Mouse (Mus musculus): ENCODE measurements around the gene Ltbp2. TPM values are rescaled to one million over a fixed set of nuclear protein-coding genes. Genes with fewer than 3 reads are reported as not detected.

Ltbp2 gene
- polyA plus RNA-seq, 1 experiment from 2014 or later: 2.9 TPM

DNA sequence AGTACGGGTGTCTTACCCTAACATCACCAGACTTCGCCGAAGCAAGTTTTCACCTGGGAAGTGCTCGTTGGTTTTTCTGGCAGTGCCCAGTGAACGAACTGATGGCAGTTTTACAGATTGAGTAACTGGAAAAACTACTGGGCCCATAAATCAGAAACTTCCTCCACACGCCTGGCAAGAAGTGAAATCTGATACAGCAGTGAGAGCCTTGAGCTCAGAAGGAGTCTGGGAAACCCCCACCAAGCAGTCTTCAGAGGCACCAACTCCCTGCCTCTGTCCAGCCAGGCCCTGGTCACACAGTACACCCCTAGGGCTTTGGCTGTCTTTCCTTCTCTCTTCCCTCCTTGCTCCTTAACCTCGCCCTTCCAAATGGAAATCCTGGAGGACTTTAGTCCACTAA is 28.9 kb downstream of the Ltbp2 start:
- no peak for ATAC-seq (ENCODE audit: insufficient number of reproducible peaks, insufficient read depth, low FRiP score, low read depth)
- H3K36me3 ChIP-seq (ENCODE audit: control insufficient read depth, insufficient read depth, low read length): no peaks in the 10 kb centered on the region
- H3K4me2 ChIP-seq (ENCODE audit: low read length): no peak overlapping the region
- H3K9ac ChIP-seq (ENCODE audit: low read length): no peak overlapping the region
- peaks cover 0 to 4% of the 10 kb centered on the region in 2 experiments; a peak in 2 of 4 replicates for H3K4me1 ChIP-seq (ENCODE audit: control insufficient read depth in 2 of 2, insufficient read depth in 2 of 2, low read length in 2 of 2)
- peaks cover 29% of the 10 kb centered on the region for H3K27me3 ChIP-seq (ENCODE audit: control insufficient read depth, insufficient read depth, low read length)
- H3K27ac ChIP-seq (replicated peaks in 1 of 2; ENCODE audit: control insufficient read depth in 1 of 2, insufficient read depth in 1 of 2, low read depth in 2 of 2, low read length in 2 of 2): no peak overlapping the region
- 50% methylated on average over 7 of the region's 7 CpGs for WGBS
- no peaks in the 10 kb centered on the region for H3K9me3 ChIP-seq (ENCODE audit: control insufficient read depth, low read length)
- no peak overlapping the region for H3K4me3 ChIP-seq (ENCODE audit: control insufficient read depth in 1 of 2, insufficient read depth in 1 of 2, low read depth in 1 of 2, low read length in 2 of 2)

DNA sequence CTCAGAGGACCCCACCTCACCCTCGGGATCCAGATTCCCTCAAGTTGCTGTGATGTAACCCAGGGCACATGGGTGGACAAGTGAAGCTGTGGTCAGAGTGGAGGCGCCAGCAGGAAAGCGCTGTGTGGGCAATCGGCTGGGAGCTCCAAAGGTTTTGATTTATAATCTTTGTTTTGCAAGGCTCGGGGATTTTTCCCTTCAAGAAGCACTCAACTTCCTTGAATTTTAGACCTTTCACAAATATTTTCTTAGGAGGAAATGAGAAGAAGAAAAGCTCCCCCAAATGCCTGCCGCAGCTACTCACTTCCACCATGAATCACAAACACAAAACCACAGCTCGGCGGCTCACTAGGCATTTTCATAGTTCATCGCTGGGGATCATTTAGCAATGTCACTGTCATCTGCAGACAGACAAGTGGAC is 29.7 kb downstream of the Ltbp2 start:
- H3K27me3 ChIP-seq (ENCODE audit: control insufficient read depth, insufficient read depth, low read length): peaks cover 29% of the 10 kb centered on the region
- WGBS: 58% methylated on average over 9 of the region's 9 CpGs

DNA sequence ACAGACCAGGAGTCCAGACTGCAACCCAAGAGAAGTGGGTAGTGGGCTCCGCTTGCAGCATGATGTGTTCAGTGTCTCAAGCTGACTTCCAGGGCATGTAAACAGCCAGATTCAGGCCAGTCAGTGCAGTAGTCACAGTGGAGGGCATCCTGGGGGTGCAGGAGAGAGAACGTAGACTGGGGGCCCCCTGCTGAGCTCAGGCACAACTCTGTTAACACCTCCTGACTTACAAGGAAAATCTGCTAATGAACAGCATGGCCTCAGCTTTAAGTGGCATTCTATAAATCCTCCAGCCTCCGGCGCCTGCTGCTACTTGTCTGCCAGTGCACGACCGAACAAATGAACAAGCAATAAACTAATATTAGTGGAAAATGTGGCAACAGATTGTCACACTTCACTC is 33.6 kb downstream of the Ltbp2 start:
- no peak overlapping the region for H3K4me2 ChIP-seq (ENCODE audit: low read length)
- 0 out of 2 replicates have a peak, but pooled peaks cover 3% of the 10 kb centered on the region for H3K27me3 ChIP-seq (ENCODE audit: control insufficient read depth, insufficient read depth, low read length)
- peaks cover 0 to 4% of the 10 kb centered on the region in 2 experiments; a peak in 2 of 4 replicates for H3K4me1 ChIP-seq (ENCODE audit: control insufficient read depth in 2 of 2, insufficient read depth in 2 of 2, low read length in 2 of 2)
- no peaks in the 10 kb centered on the region for H3K36me3 ChIP-seq (ENCODE audit: control insufficient read depth, insufficient read depth, low read length)
- no peak for ATAC-seq (ENCODE audit: insufficient number of reproducible peaks, insufficient read depth, low FRiP score, low read depth)
- no peak overlapping the region for H3K4me3 ChIP-seq (ENCODE audit: control insufficient read depth in 1 of 2, insufficient read depth in 1 of 2, low read depth in 1 of 2, low read length in 2 of 2)
- WGBS: 60% methylated on average over 6 of the region's 6 CpGs
- no peak overlapping the region for H3K9ac ChIP-seq (ENCODE audit: low read length)
- no peaks in the 10 kb centered on the region for H3K9me3 ChIP-seq (ENCODE audit: control insufficient read depth, low read length)
- no peak overlapping the region for H3K27ac ChIP-seq (replicated peaks in 1 of 2; ENCODE audit: control insufficient read depth in 1 of 2, insufficient read depth in 1 of 2, low read depth in 2 of 2, low read length in 2 of 2)

More for the DNA sequence above, 29.7 kb downstream of the Ltbp2 start:
- peaks cover 0 to 4% of the 10 kb centered on the region in 2 experiments; a peak in 2 of 4 replicates for H3K4me1 ChIP-seq (ENCODE audit: control insufficient read depth in 2 of 2, insufficient read depth in 2 of 2, low read length in 2 of 2)
- no peak overlapping the region for H3K27ac ChIP-seq (replicated peaks in 1 of 2; ENCODE audit: control insufficient read depth in 1 of 2, insufficient read depth in 1 of 2, low read depth in 2 of 2, low read length in 2 of 2)
- no peaks in the 10 kb centered on the region for H3K36me3 ChIP-seq (ENCODE audit: control insufficient read depth, insufficient read depth, low read length)
- H3K9me3 ChIP-seq (ENCODE audit: control insufficient read depth, low read length): no peaks in the 10 kb centered on the region
- no peak overlapping the region for H3K4me2 ChIP-seq (ENCODE audit: low read length)
- no peak for ATAC-seq (ENCODE audit: insufficient number of reproducible peaks, insufficient read depth, low FRiP score, low read depth)
- no peak overlapping the region for H3K4me3 ChIP-seq (ENCODE audit: control insufficient read depth in 1 of 2, insufficient read depth in 1 of 2, low read depth in 1 of 2, low read length in 2 of 2)
- no peak overlapping the region for H3K9ac ChIP-seq (ENCODE audit: low read length)

DNA sequence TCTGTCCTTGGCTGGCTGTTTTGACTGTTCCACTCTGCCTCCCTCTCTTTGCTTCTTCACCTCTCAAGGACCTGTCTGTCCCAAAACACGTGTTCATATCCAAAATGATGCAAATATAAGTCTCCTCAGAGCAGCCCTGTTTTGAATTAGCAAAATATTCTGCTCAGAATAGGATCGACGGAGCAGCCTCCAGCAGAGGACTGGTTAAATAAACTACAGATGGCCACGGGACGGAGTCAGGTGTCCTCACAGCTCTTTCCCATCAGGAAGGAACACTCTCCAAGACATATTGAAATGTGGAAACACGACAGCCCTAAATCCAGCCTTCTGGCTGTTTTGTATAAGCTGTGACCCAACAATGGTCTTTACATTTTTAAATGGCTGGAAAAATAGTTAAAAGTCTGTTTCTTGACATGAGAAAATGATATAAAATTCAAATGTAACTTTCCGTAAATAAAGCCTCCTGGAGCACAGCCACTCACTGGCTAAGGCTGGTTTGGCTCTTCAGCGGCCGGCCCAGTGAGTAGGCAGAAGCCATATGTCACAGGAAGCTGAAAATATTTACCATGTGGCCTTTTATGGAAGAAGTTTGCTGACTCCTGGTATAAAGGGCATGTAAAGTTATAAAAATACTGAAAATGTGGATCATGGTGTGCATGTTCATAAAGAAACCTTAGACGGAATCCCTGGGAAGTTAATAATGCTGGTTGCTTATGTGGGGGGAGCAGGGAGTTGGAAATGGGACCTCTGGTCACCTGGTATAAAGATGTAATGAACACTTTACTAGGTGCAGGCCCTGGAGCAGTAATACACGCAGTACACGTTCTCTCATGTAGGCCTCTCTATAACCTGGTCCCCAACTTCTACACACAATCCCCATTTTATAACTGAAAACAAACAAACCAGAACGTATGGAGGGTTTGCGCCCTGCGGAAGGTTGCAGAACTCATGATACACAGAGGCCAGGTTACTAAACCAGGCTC is 34.9 kb downstream of the Ltbp2 start:
- Histone ChIP-seq H3K27me3 (ENCODE audit: control insufficient read depth, insufficient read depth, low read length) (0 out of 2 replicates have a peak, but pooled peaks cover 3% of the 10 kb centered on the region), H3K36me3 (ENCODE audit: control insufficient read depth, insufficient read depth, low read length) (no peaks in the 10 kb centered on the region), H3K4me1 (ENCODE audit: control insufficient read depth in 2 of 2, insufficient read depth in 2 of 2, low read length in 2 of 2) (peaks cover 0 to 3% of the 10 kb centered on the region in 2 experiments; a peak in 1 of 4 replicates), H3K9me3 (ENCODE audit: control insufficient read depth, low read length) (no peaks in the 10 kb centered on the region), H3K9ac (ENCODE audit: low read length) (no peak overlapping the region), H3K4me2 (ENCODE audit: low read length) (no peak overlapping the region), H3K27ac (replicated peaks in 1 of 2; ENCODE audit: control insufficient read depth in 1 of 2, insufficient read depth in 1 of 2, low read depth in 2 of 2, low read length in 2 of 2) (no peak overlapping the region), H3K4me3 (ENCODE audit: control insufficient read depth in 1 of 2, insufficient read depth in 1 of 2, low read depth in 1 of 2, low read length in 2 of 2) (no peak overlapping the region)
- ATAC-seq (ENCODE audit: insufficient number of reproducible peaks, insufficient read depth, low FRiP score, low read depth): no peak
- WGBS: 83% methylated on average over 15 of the region's 15 CpGs

DNA sequence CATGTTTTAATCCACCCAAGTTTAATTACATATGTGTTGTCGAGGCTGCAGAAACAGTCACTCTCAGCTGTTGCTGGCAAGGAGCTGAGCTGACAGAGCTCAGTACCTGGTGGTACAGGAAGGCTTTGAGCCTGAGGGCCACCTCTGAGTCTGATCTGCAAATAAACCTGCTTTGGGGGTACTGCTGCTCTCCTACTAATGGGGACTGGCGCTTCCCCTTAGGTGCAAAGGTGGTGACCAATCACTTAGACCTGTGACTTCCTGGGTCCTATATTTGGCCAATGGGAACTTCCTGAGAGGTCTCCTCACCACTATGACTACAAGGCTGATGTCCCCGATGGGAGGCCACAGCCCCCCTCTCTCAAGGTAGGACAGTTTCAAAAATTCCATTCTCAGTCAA is 35.6 kb downstream of the Ltbp2 start:
- no peak overlapping the region for H3K27ac ChIP-seq (replicated peaks in 1 of 2; ENCODE audit: control insufficient read depth in 1 of 2, insufficient read depth in 1 of 2, low read depth in 2 of 2, low read length in 2 of 2)
- H3K9me3 ChIP-seq (ENCODE audit: control insufficient read depth, low read length): no peaks in the 10 kb centered on the region
- H3K4me2 ChIP-seq (ENCODE audit: low read length): no peak overlapping the region
- 67% methylated on average over 3 of the region's 3 CpGs for WGBS
- H3K27me3 ChIP-seq (ENCODE audit: control insufficient read depth, insufficient read depth, low read length): 0 out of 2 replicates have a peak, but pooled peaks cover 3% of the 10 kb centered on the region
- no peak for ATAC-seq (ENCODE audit: insufficient number of reproducible peaks, insufficient read depth, low FRiP score, low read depth)
- H3K36me3 ChIP-seq (ENCODE audit: control insufficient read depth, insufficient read depth, low read length): no peaks in the 10 kb centered on the region
- no peak overlapping the region for H3K9ac ChIP-seq (ENCODE audit: low read length)
- H3K4me3 ChIP-seq (ENCODE audit: control insufficient read depth in 1 of 2, insufficient read depth in 1 of 2, low read depth in 1 of 2, low read length in 2 of 2): no peak overlapping the region
- H3K4me1 ChIP-seq (ENCODE audit: control insufficient read depth in 2 of 2, insufficient read depth in 2 of 2, low read length in 2 of 2): 0 out of 4 replicates have a peak, but pooled peaks cover 0 to 2% of the 10 kb centered on the region in 2 experiments

DNA sequence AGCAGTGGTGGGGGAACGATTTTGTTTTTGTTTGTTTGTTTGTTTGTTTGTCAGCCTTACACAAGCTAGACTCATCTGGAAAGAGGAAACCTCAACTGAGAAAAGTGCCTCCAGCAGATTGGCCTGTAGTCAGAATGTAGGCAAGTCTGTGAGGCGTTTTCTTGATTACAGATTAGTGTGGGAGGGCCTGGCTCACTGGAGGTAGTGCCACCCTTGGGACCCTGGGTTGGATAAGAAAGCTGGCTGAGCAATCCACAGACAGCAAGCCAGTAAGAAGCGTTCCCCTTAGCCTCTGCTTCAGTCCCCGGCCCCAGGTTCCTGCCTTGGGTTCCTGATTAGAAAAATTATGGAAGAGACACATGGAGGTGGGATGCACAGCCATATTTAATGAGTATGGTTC is 36.4 kb downstream of the Ltbp2 start:
- Histone ChIP-seq H3K9me3 (ENCODE audit: control insufficient read depth, low read length) (no peaks in the 10 kb centered on the region), H3K36me3 (ENCODE audit: control insufficient read depth, insufficient read depth, low read length) (no peaks in the 10 kb centered on the region), H3K27me3 (ENCODE audit: control insufficient read depth, insufficient read depth, low read length) (0 out of 2 replicates have a peak, but pooled peaks cover 3% of the 10 kb centered on the region), H3K4me2 (ENCODE audit: low read length) (no peak overlapping the region), H3K4me1 (ENCODE audit: control insufficient read depth in 2 of 2, insufficient read depth in 2 of 2, low read length in 2 of 2) (0 out of 4 replicates have a peak, but pooled peaks cover 0 to 2% of the 10 kb centered on the region in 2 experiments), H3K27ac (replicated peaks in 1 of 2; ENCODE audit: control insufficient read depth in 1 of 2, insufficient read depth in 1 of 2, low read depth in 2 of 2, low read length in 2 of 2) (no peak overlapping the region), H3K4me3 (ENCODE audit: control insufficient read depth in 1 of 2, insufficient read depth in 1 of 2, low read depth in 1 of 2, low read length in 2 of 2) (no peak overlapping the region), H3K9ac (ENCODE audit: low read length) (no peak overlapping the region)
- 60% methylated on average over 4 of the region's 4 CpGs for WGBS
- no peak for ATAC-seq (ENCODE audit: insufficient number of reproducible peaks, insufficient read depth, low FRiP score, low read depth)

GRCm38 (mm10) chr12:84835626-84836025 is 40.7 kb downstream of the Ltbp2 start:
- H3K9me3 ChIP-seq (ENCODE audit: control insufficient read depth, low read length): no peaks in the 10 kb centered on the region
- H3K27ac ChIP-seq (replicated peaks in 1 of 2; ENCODE audit: control insufficient read depth in 1 of 2, insufficient read depth in 1 of 2, low read depth in 2 of 2, low read length in 2 of 2): no peak overlapping the region
- H3K4me2 ChIP-seq (ENCODE audit: low read length): no peak overlapping the region
- 58% methylated on average over 5 of the region's 5 CpGs for WGBS
- H3K27me3 ChIP-seq (ENCODE audit: control insufficient read depth, insufficient read depth, low read length): peaks cover 10% of the 10 kb centered on the region
- peaks cover 4 to 6% of the 10 kb centered on the region in 2 experiments; a peak in 1 of 4 replicates for H3K4me1 ChIP-seq (ENCODE audit: control insufficient read depth in 2 of 2, insufficient read depth in 2 of 2, low read length in 2 of 2)
- no peak overlapping the region for H3K4me3 ChIP-seq (ENCODE audit: control insufficient read depth in 1 of 2, insufficient read depth in 1 of 2, low read depth in 1 of 2, low read length in 2 of 2)
- no peaks in the 10 kb centered on the region for H3K36me3 ChIP-seq (ENCODE audit: control insufficient read depth, insufficient read depth, low read length)
- H3K9ac ChIP-seq (ENCODE audit: low read length): no peak overlapping the region
- ATAC-seq (ENCODE audit: insufficient number of reproducible peaks, insufficient read depth, low FRiP score, low read depth): no peak

Data from heart, embryonic 14.5 days (tissue).